ENCODE assay signal across 8 mouse cellular contexts in the genomic region with DNA sequence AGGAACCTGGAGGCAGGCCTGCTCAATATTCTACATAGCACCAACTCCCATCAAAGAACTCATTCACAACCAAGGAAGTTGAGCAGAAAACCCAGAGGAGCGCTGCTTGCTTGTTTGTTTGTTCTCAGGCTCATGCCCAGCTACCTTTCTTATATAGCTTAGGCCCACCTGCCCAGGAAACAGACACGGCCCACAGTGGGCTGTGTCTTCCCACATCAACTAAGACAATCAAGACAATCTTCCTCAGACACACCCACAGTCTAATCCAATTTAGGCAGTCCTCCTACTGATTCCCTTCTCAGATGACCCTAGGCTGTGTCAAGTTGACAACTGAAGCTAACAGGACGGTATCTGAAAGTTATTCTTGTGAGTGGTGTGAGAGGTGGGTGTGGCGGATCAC. TPM values are rescaled to one million over a fixed set of nuclear protein-coding genes. Genes with fewer than 3 reads are reported as not detected.
A peak's percentile ranks its signal among the peaks of the same experiment; 100 is the strongest.
DNase-seq lines count a peak whose midpoint lies in the region; ATAC-seq lines count a peak whose summit lies in the region.

Kcnq1 (plus strand) TSS at position 301 of the 400 bp plus-strand sequence.

- no peaks in the 10 kb centered on the region for H3K36me3 ChIP-seq in neural tube, embryonic 11.5 days (ENCODE audit: control insufficient read depth, insufficient read depth, low read length)
- 0 out of 2 replicates have a peak, but pooled peaks cover 3% of the 10 kb centered on the region for H3K36me3 ChIP-seq in heart, embryonic 14.5 days (ENCODE audit: control insufficient read depth, insufficient read depth, low read length)
- no peaks in the 10 kb centered on the region for H3K36me3 ChIP-seq in limb, embryonic 13.5 days
- no peaks in the 10 kb centered on the region for H3K36me3 ChIP-seq in stomach, embryonic 15.5 days

- no peak for DNase-seq in neural tube, embryonic 11.5 days (ENCODE audit: low spot score)
- no peak for DNase-seq in neural tube, embryonic 10.5 days (ENCODE audit: extremely low spot score, low spot score)
- no peak for DNase-seq in yolk sac, embryonic 10.5 days (ENCODE audit: low spot score)
- no peak for DNase-seq in thymus, postnatal 0 days (ENCODE audit: low spot score)
- DNase-seq in adrenal gland, adult 8-10 months: no peak

- peak within 1 kb of the TSS; percentile 42 for H3K4me2 ChIP-seq in neural tube, embryonic 11.5 days (ENCODE audit: low read depth)
- H3K4me2 ChIP-seq in heart, embryonic 14.5 days (ENCODE audit: low read length): peak within 1 kb of the TSS; percentile 86
- H3K4me2 ChIP-seq in limb, embryonic 13.5 days (replicated peaks): peak within 1 kb of the TSS; percentile 75
- H3K4me2 ChIP-seq in stomach, embryonic 15.5 days: peak within 1 kb of the TSS; percentile 77

- H3K27me3 ChIP-seq in neural tube, embryonic 11.5 days (ENCODE audit: control insufficient read depth, insufficient read depth, low read length): peaks cover 36% of the 10 kb centered on the region
- H3K27me3 ChIP-seq in heart, embryonic 14.5 days (ENCODE audit: control insufficient read depth, insufficient read depth, low read length): peaks cover 22% of the 10 kb centered on the region
- peaks cover 78% of the 10 kb centered on the region for H3K27me3 ChIP-seq in limb, embryonic 13.5 days
- peaks cover 33% of the 10 kb centered on the region for H3K27me3 ChIP-seq in stomach, embryonic 15.5 days (replicated peaks)

- 75% methylated on average over 4 of the region's 4 CpGs for WGBS in neural tube, embryonic 11.5 days
- WGBS in heart, embryonic 14.5 days: 76% methylated on average over 4 of the region's 4 CpGs
- 60% methylated on average over 4 of the region's 4 CpGs for WGBS in limb, embryonic 13.5 days
- WGBS in stomach, embryonic 15.5 days: 77% methylated on average over 4 of the region's 4 CpGs

- 0 out of 2 replicates have a peak, but pooled peaks cover 7% of the 10 kb centered on the region for H3K4me1 ChIP-seq in neural tube, embryonic 11.5 days (ENCODE audit: control insufficient read depth, insufficient read depth, low read length)
- peaks cover 31 to 42% of the 10 kb centered on the region in 2 experiments for H3K4me1 ChIP-seq in heart, embryonic 14.5 days (ENCODE audit: control insufficient read depth in 2 of 2, insufficient read depth in 2 of 2, low read length in 2 of 2)
- peaks cover 10% of the 10 kb centered on the region for H3K4me1 ChIP-seq in limb, embryonic 13.5 days
- H3K4me1 ChIP-seq in stomach, embryonic 15.5 days: peaks cover 11% of the 10 kb centered on the region; the same call in 1 of the 2 replicates

- peak within 1 kb of the TSS; percentile 24 for H3K4me3 ChIP-seq in neural tube, embryonic 11.5 days (ENCODE audit: low read depth, low read length)
- peak within 1 kb of the TSS; percentile 62 to 72 for H3K4me3 ChIP-seq in heart, embryonic 14.5 days (ENCODE audit: control insufficient read depth in 1 of 2, insufficient read depth in 1 of 2, low read depth in 1 of 2, low read length in 2 of 2)
- H3K4me3 ChIP-seq in limb, embryonic 13.5 days: peak within 1 kb of the TSS; percentile 45
- H3K4me3 ChIP-seq in stomach, embryonic 15.5 days (replicated peaks): peak within 1 kb of the TSS; percentile 42

- no peaks in the 10 kb centered on the region for H3K9me3 ChIP-seq in neural tube, embryonic 11.5 days (ENCODE audit: control insufficient read depth, low read length)
- no peaks in the 10 kb centered on the region for H3K9me3 ChIP-seq in heart, embryonic 14.5 days (ENCODE audit: control insufficient read depth, low read length)
- H3K9me3 ChIP-seq in limb, embryonic 13.5 days: no peaks in the 10 kb centered on the region
- no peaks in the 10 kb centered on the region for H3K9me3 ChIP-seq in stomach, embryonic 15.5 days

- no peak within 1 kb of the TSS for H3K27ac ChIP-seq in neural tube, embryonic 11.5 days (ENCODE audit: low read depth, low read length)
- peak within 1 kb of the TSS in 1 of 2 experiments; percentile 99; a peak in 2 of 4 replicates for H3K27ac ChIP-seq in heart, embryonic 14.5 days (replicated peaks in 1 of 2; ENCODE audit: control insufficient read depth in 1 of 2, insufficient read depth in 1 of 2, low read depth in 2 of 2, low read length in 2 of 2)
- no peak within 1 kb of the TSS for H3K27ac ChIP-seq in limb, embryonic 13.5 days
- H3K27ac ChIP-seq in stomach, embryonic 15.5 days: no peak within 1 kb of the TSS

- ATAC-seq in neural tube, embryonic 11.5 days (ENCODE audit: insufficient read depth, low FRiP score, low TSS enrichment): no peak
- no peak for ATAC-seq in heart, embryonic 14.5 days (ENCODE audit: insufficient number of reproducible peaks, insufficient read depth, low FRiP score, low read depth)
- ATAC-seq in limb, embryonic 13.5 days (ENCODE audit: low FRiP score, low read depth): no peak
- no peak for ATAC-seq in stomach, embryonic 15.5 days (ENCODE audit: insufficient read depth, low FRiP score, low read depth)

- no peak within 1 kb of the TSS for H3K9ac ChIP-seq in neural tube, embryonic 11.5 days (ENCODE audit: low read length)
- peak within 1 kb of the TSS; percentile 92 for H3K9ac ChIP-seq in heart, embryonic 14.5 days (ENCODE audit: low read length)
- H3K9ac ChIP-seq in limb, embryonic 13.5 days: peak within 1 kb of the TSS; percentile 43; the same call in 1 of the 2 replicates
- H3K9ac ChIP-seq in stomach, embryonic 15.5 days: no peak within 1 kb of the TSS

RNA-seq across cellular contexts. Expression of gene Kcnq1, which starts in this region (rescaled TPM):
- polyA plus RNA-seq in neural tube, embryonic 11.5 days (2014; fragmentation: Nextera tagmentation; extraction: Ambion mirVana): 1.6 and 1.7 TPM in 2 replicates
- polyA plus RNA-seq in heart, embryonic 14.5 days (2014; fragmentation: Nextera tagmentation; extraction: Ambion mirVana): 28.1 and 31.1 TPM in 2 replicates
- 0.61 and 0.87 TPM in 2 replicates for polyA plus RNA-seq in limb, embryonic 13.5 days (2015; fragmentation: Nextera tagmentation; extraction: Ambion mirVana)
- polyA plus RNA-seq in stomach, embryonic 15.5 days (2015; fragmentation: Nextera tagmentation; extraction: Ambion mirVana): 9.1 and 13.2 TPM in 2 replicates
- polyA plus RNA-seq in thymus, postnatal 0 days (2015; fragmentation: Nextera tagmentation; extraction: Ambion mirVana): 0.29 and 1.0 TPM in 2 replicates
- 10 to 100 TPM in 2 of 4 experiments, 1 to 10 TPM in 2; 3.7 to 14.9 (median 9.0) TPM for total RNA-seq in adrenal gland, adult 8-10 months (2022)

Comparison
In these comparisons a context has a peak if more than half of its experiments do, and no peak if none do; other contexts are left out.
1. H3K9ac ChIP-seq: peak in heart, embryonic 14.5 days (single experiment) and limb, embryonic 13.5 days (single experiment); none in neural tube, embryonic 11.5 days (single experiment) and stomach, embryonic 15.5 days (single experiment).
2. Peak in every context shown above with its lines, with median percentiles within 50 percentile points of each other: H3K4me2 ChIP-seq and H3K4me3 ChIP-seq.